Mouse (Mus musculus) limb, embryonic 15.5 days (tissue): ENCODE measurements around the gene Borcs6. TPM values are rescaled to one million over a fixed set of nuclear protein-coding genes. Genes with fewer than 3 reads are reported as not detected.

ENCODE experiments used
- ATAC-seq: fragments of 200-750 bp; cut with Nextera tagmentation; 2 replicates; pipeline ENCODE4 v1.8.0; 2017; ENCODE audit warnings: low read depth, moderate TSS enrichment; ENCODE audit not compliant: insufficient number of reproducible peaks, low FRiP score, low TSS enrichment
- H3K27ac ChIP-seq: fragments of 300-500 bp; sonication (generic); 2 replicates; pipeline ENCODE4 v1.5.1; 2015; ENCODE audit warnings: moderate library complexity, mild to moderate bottlenecking, inconsistent platforms
- H3K27me3 ChIP-seq: fragments of 300-500 bp; sonication (generic); 2 replicates; pipeline ENCODE4 v1.6.1; 2015; ENCODE audit warnings: inconsistent platforms
- H3K36me3 ChIP-seq: fragments of 300-500 bp; sonication (generic); 2 replicates; pipeline ENCODE4 v1.6.1; 2015; ENCODE audit warnings: inconsistent platforms
- H3K4me1 ChIP-seq: fragments of 300-500 bp; sonication (generic); 2 replicates; pipeline ENCODE4 v1.6.1; 2015; ENCODE audit warnings: inconsistent platforms
- H3K4me2 ChIP-seq: fragments of 300-500 bp; sonication (generic); 2 replicates; pipeline ENCODE4 v1.6.1; 2015; ENCODE audit warnings: mild to moderate bottlenecking, inconsistent platforms
- H3K4me3 ChIP-seq: fragments of 300-500 bp; sonication (generic); 2 replicates; pipeline ENCODE4 v1.5.1; 2015; ENCODE audit warnings: mild to moderate bottlenecking, inconsistent platforms
- H3K9ac ChIP-seq: fragments of 300-500 bp; sonication (generic); 2 replicates; pipeline ENCODE4 v1.6.1; 2015; ENCODE audit warnings: inconsistent platforms
- H3K9me3 ChIP-seq: fragments of 300-500 bp; sonication (generic); 2 replicates; pipeline ENCODE4 v1.6.1; 2016; ENCODE audit warnings: inconsistent platforms
- WGBS: fragments of 180-500 bp; shearing (Covaris S2); methylation state at CpG from one replicate; pipeline ENCODE4 v1.1.7; 2015; 5-methylcytosine and 5-hydroxymethylcytosine counted together
- polyA plus RNA-seq: library from polyadenylated mRNA; unstranded; fragments of >200 nt; fragmentation: Nextera tagmentation; extraction: Ambion mirVana; gene quantifications from 2 replicates; pipeline ENCODE4 v1.2.1, GENCODE M21; 2015

The Borcs6 gene
- polyA plus RNA-seq, 1 experiment from 2014 or later: 13.7 TPM

- Histone ChIP-seq H3K9me3 (no peaks in the 10 kb centered on the region), H3K27ac (no peak overlapping the region), H3K27me3 (no peaks in the 10 kb centered on the region), H3K4me3 (no peak overlapping the region), H3K36me3 (peaks cover 34% of the 10 kb centered on the region), H3K4me2 (no peak overlapping the region), H3K9ac (no peak overlapping the region), H3K4me1 (peaks cover 6% of the 10 kb centered on the region; the same call in 1 of the 2 replicates)
- 81% methylated on average over 2 of the region's 2 CpGs for WGBS
- no peak for ATAC-seq
Observed at GRCm38 (mm10) chr11:69052824-69053421, 6.6 kb upstream of the Borcs6 start.

GRCm38 (mm10) chr11:69053848-69054247 is 5.7 kb upstream of the Borcs6 start:
- no peaks in the 10 kb centered on the region for H3K9me3 ChIP-seq
- H3K27me3 ChIP-seq: no peaks in the 10 kb centered on the region
- 79% methylated on average over 3 of the region's 3 CpGs for WGBS
- peaks cover 27% of the 10 kb centered on the region for H3K36me3 ChIP-seq
- ATAC-seq: no peak
- peaks cover 8% of the 10 kb centered on the region for H3K4me1 ChIP-seq
- no peak overlapping the region for H3K27ac ChIP-seq
- H3K9ac ChIP-seq: no peak overlapping the region
- no peak overlapping the region for H3K4me2 ChIP-seq
- no peak overlapping the region for H3K4me3 ChIP-seq

GRCm38 (mm10) chr11:69058265-69058664 is 1.3 kb upstream of the Borcs6 start:
- no peak for ATAC-seq
- Histone ChIP-seq H3K4me1 (peaks cover 27% of the 10 kb centered on the region), H3K4me3 (peak overlapping the region; percentile 96), H3K27ac (peak overlapping the region; percentile 85), H3K4me2 (peak overlapping the region; percentile 64), H3K9ac (peak overlapping the region; percentile 58; the same call in 1 of the 2 replicates), H3K9me3 (no peaks in the 10 kb centered on the region), H3K36me3 (peaks cover 6% of the 10 kb centered on the region; the same call in 1 of the 2 replicates), H3K27me3 (no peaks in the 10 kb centered on the region)
- WGBS: 57% methylated on average over 2 of the region's 2 CpGs

GRCm38 (mm10) chr11:69058729-69059356 is 674 bp upstream of the Borcs6 start:
- H3K4me1 ChIP-seq: peaks cover 27% of the 10 kb centered on the region
- H3K9ac ChIP-seq: peak overlapping the region; percentile 58
- WGBS: 1% methylated on average over 19 of the region's 19 CpGs
- peaks cover 5% of the 10 kb centered on the region; the same call in 1 of the 2 replicates for H3K36me3 ChIP-seq
- H3K4me3 ChIP-seq: peak overlapping the region; percentile 96
- peak overlapping the region; percentile 64 for H3K4me2 ChIP-seq
- ATAC-seq: peak; percentile 8; the same call in 1 of the 2 replicates
- no peaks in the 10 kb centered on the region for H3K27me3 ChIP-seq
- H3K27ac ChIP-seq: peak overlapping the region; percentile 85
- no peaks in the 10 kb centered on the region for H3K9me3 ChIP-seq

GRCm38 (mm10) chr11:69059975-69060411 is 476 bp downstream of the Borcs6 start:
- H3K4me3 ChIP-seq: peak overlapping the region; percentile 96
- peak overlapping the region; percentile 86 for H3K9ac ChIP-seq
- H3K4me1 ChIP-seq: peaks cover 37% of the 10 kb centered on the region
- H3K36me3 ChIP-seq: no peaks in the 10 kb centered on the region
- ATAC-seq: no peak
- peak overlapping the region; percentile 93 for H3K4me2 ChIP-seq
- H3K27me3 ChIP-seq: no peaks in the 10 kb centered on the region
- no peaks in the 10 kb centered on the region for H3K9me3 ChIP-seq
- WGBS: under 1% methylated on average over 49 of the region's 49 CpGs
- peak overlapping the region; percentile 95 for H3K27ac ChIP-seq

- ATAC-seq: no peak
- Histone ChIP-seq H3K27me3 (no peaks in the 10 kb centered on the region), H3K27ac (peak overlapping the region; percentile 95), H3K4me2 (peak overlapping the region; percentile 93), H3K4me3 (peak overlapping the region; percentile 96), H3K9me3 (no peaks in the 10 kb centered on the region), H3K36me3 (no peaks in the 10 kb centered on the region), H3K4me1 (peaks cover 37% of the 10 kb centered on the region), H3K9ac (peak overlapping the region; percentile 86)
- 3% methylated on average over 40 of the region's 40 CpGs for WGBS
Observed at GRCm38 (mm10) chr11:69060448-69061254, 1.1 kb downstream of the Borcs6 start.

GRCm38 (mm10) chr11:69061255-69061912 is 1.9 kb downstream of the Borcs6 start:
- Histone ChIP-seq H3K9ac (peak overlapping the region; percentile 86; the same call in 1 of the 2 replicates), H3K36me3 (no peaks in the 10 kb centered on the region), H3K4me3 (peak overlapping the region; percentile 96), H3K4me1 (peaks cover 44% of the 10 kb centered on the region), H3K27me3 (no peaks in the 10 kb centered on the region), H3K9me3 (no peaks in the 10 kb centered on the region), H3K4me2 (peak overlapping the region; percentile 93), H3K27ac (no peak overlapping the region)
- WGBS: 13% methylated on average over 17 of the region's 17 CpGs
- no peak for ATAC-seq

GRCm38 (mm10) chr11:69062194-69062760 is 2.8 kb downstream of the Borcs6 start:
- H3K27ac ChIP-seq: peak overlapping the region; percentile 86
- H3K9ac ChIP-seq: no peak overlapping the region
- peaks cover 52% of the 10 kb centered on the region for H3K4me1 ChIP-seq
- peak overlapping the region; percentile 65 for H3K4me3 ChIP-seq
- no peaks in the 10 kb centered on the region for H3K36me3 ChIP-seq
- H3K27me3 ChIP-seq: no peaks in the 10 kb centered on the region
- H3K9me3 ChIP-seq: no peaks in the 10 kb centered on the region
- ATAC-seq: no peak
- H3K4me2 ChIP-seq: peak overlapping the region; percentile 51
- 1% methylated on average over 17 of the region's 17 CpGs for WGBS

- H3K9ac ChIP-seq: no peak overlapping the region
- H3K4me2 ChIP-seq: peak overlapping the region; percentile 51
- no peaks in the 10 kb centered on the region for H3K9me3 ChIP-seq
- no peaks in the 10 kb centered on the region for H3K27me3 ChIP-seq
- under 1% methylated on average over 19 of the region's 19 CpGs for WGBS
- peak overlapping the region; percentile 65 for H3K4me3 ChIP-seq
- ATAC-seq: peak; percentile 49; the same call in 1 of the 2 replicates
- H3K4me1 ChIP-seq: peaks cover 56% of the 10 kb centered on the region
- peak overlapping the region; percentile 86 for H3K27ac ChIP-seq
- no peaks in the 10 kb centered on the region for H3K36me3 ChIP-seq
Observed at GRCm38 (mm10) chr11:69062761-69063224, 3.3 kb downstream of the Borcs6 start.

GRCm38 (mm10) chr11:69063413-69064201 is 4.1 kb downstream of the Borcs6 start:
- H3K36me3 ChIP-seq: no peaks in the 10 kb centered on the region
- no peaks in the 10 kb centered on the region for H3K27me3 ChIP-seq
- H3K9me3 ChIP-seq: no peaks in the 10 kb centered on the region
- H3K4me1 ChIP-seq: peaks cover 50% of the 10 kb centered on the region
- peak overlapping the region; percentile 72 for H3K4me2 ChIP-seq
- H3K27ac ChIP-seq: peak overlapping the region; percentile 90
- peak overlapping the region; percentile 65 for H3K4me3 ChIP-seq
- under 1% methylated on average over 31 of the region's 31 CpGs for WGBS
- no peak for ATAC-seq
- peak overlapping the region; percentile 66 for H3K9ac ChIP-seq
